Mouse (Mus musculus) intestine, postnatal 0 days (tissue): ENCODE measurements around the gene Uaca. TPM values are rescaled to one million over a fixed set of nuclear protein-coding genes. Genes with fewer than 3 reads are reported as not detected.
"Not testable (repeated sequence)": the region's sequence is repeated elsewhere in the genome, so short reads cannot be mapped to it uniquely, and the experiment has no call there.

ENCODE experiments used
- ATAC-seq: fragments of 200-750 bp; cut with Nextera tagmentation; 2 replicates; pipeline ENCODE4 v1.8.0; 2017; ENCODE audit warnings: mild to moderate bottlenecking, moderate TSS enrichment, moderate library complexity
- H3K27ac ChIP-seq: fragments of 300-500 bp; sonication (generic); 2 replicates; pipeline ENCODE4 v1.5.1; 2014; ENCODE audit warnings: mild to moderate bottlenecking, low read depth, low read length, moderate library complexity
- H3K27me3 ChIP-seq: fragments of 300-500 bp; sonication (generic); replicated peaks from 2 replicates; pipeline ENCODE4 v1.6.1; 2014; ENCODE audit warnings: low read length, mixed read lengths; ENCODE audit not compliant: control insufficient read depth, insufficient read depth
- H3K36me3 ChIP-seq: fragments of 300-500 bp; sonication (generic); 2 replicates; pipeline ENCODE4 v1.6.1; 2014; ENCODE audit warnings: mild to moderate bottlenecking, moderate library complexity; ENCODE audit not compliant: control insufficient read depth, insufficient read depth
- H3K4me1 ChIP-seq: fragments of 300-500 bp; sonication (generic); replicated peaks from 2 replicates; pipeline ENCODE4 v1.6.1; 2014; ENCODE audit warnings: antibody characterized with exemption, low read length, mixed read lengths; ENCODE audit not compliant: control insufficient read depth, insufficient read depth
- H3K4me2 ChIP-seq: fragments of 300-500 bp; sonication (generic); replicated peaks from 2 replicates; pipeline ENCODE4 v1.6.1; 2014; ENCODE audit warnings: low read depth, mild to moderate bottlenecking, moderate library complexity
- H3K4me3 ChIP-seq: fragments of 300-500 bp; sonication (generic); 2 replicates; pipeline ENCODE4 v1.5.1; 2014; ENCODE audit warnings: low read depth, low read length
- H3K9ac ChIP-seq: fragments of 300-500 bp; sonication (generic); 2 replicates; pipeline ENCODE4 v1.6.1; 2014; ENCODE audit warnings: mild to moderate bottlenecking, low read depth, low read length
- H3K9me3 ChIP-seq: fragments of 300-500 bp; sonication (generic); 2 replicates; pipeline ENCODE4 v1.6.1; 2016; ENCODE audit warnings: mixed run types; ENCODE audit not compliant: control insufficient read depth
- CTCF ChIP-seq: sonication (generic); IDR thresholded peaks from 2 replicates; pipeline ENCODE4 v1.5.1; 2016; ENCODE audit warnings: low read depth, mild to moderate bottlenecking, control low read depth, antibody characterized with exemption, moderate library complexity
- WGBS: fragments of 180-500 bp; shearing (Covaris S2); extraction: QIAGEN DNeasy Blood & Tissue Kit; methylation state at CpG from one replicate; pipeline ENCODE4 v1.1.7; 2014; 5-methylcytosine and 5-hydroxymethylcytosine counted together
- polyA plus RNA-seq: library from polyadenylated mRNA; unstranded; fragments of >200 nt; fragmentation: Nextera tagmentation; extraction: Ambion mirVana; gene quantifications from 2 replicates; pipeline ENCODE4 v1.2.1, GENCODE M21; 2015

Uaca gene
- polyA plus RNA-seq, 1 experiment from 2014 or later = 34.6 TPM

DNA sequence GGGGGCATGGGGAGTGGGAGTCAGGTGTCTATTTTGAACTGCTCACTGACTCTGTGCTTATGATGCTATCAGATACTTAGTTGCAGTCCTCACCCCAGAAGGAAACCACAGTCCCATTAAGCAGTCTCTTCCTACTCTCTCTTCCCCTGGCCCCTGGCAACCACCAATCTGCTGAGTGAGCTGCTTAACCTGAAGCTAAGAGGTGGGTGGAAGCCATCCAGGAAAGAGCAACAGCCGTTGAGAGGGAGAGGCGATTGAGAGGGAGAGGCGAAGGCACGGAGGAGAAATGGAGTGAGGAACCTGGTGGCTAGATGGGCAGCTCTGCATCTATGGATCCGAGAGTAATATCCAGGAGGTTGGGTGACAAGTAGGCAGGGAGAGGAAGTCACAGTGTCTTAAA is 13.7 kb downstream of the Uaca start:
- H3K4me1 ChIP-seq = 0 out of 2 replicates have a peak, but pooled peaks cover 14% of the 10 kb centered on the region
- H3K9me3 ChIP-seq = no peaks in the 10 kb centered on the region
- 67% methylated on average over 5 of the region's 5 CpGs for WGBS
- H3K27ac ChIP-seq = no peak overlapping the region
- H3K4me3 ChIP-seq = no peak overlapping the region
- no peak overlapping the region for H3K4me2 ChIP-seq
- no peak overlapping the region for H3K9ac ChIP-seq
- no peak for ATAC-seq
- no peak for TF ChIP-seq CTCF
- H3K27me3 ChIP-seq = no peaks in the 10 kb centered on the region
- peaks cover 5% of the 10 kb centered on the region for H3K36me3 ChIP-seq

DNA sequence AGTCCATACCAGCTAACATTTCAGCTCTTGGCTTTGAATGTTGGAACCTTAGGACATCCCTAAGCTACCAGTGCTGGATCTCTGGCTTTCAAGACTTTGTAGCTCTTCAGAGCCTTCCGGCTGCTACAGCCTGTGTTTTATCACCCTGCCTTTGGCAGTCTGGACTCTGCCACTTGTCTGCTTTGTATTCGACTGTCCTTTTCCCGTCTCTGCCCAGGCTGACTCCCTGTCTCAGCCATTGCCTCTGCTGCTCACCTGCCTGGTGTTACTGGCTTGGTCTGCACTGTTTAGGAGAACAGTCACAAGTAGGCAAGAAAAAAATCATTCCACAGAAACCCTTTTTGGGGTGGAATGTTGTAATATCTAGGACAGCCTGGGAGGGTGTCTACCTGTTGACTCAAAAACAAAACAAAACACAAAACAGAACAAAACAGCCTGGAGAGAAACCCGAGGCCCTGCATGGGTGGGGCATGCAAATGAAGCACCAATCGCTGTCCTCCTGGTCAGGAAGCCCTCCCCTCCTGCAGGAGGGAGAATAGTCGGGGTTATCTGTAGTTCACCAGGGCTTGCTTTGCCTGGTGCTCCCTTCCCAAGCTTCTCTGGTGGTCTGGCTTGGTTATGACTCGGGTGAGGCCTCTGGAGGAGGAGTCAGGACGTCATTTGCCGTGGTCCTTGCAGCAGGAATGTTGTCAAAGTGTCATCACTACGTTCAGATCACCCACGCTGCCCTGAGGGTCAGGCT is 19.0 kb downstream of the Uaca start:
- no peak; the same call in 1 of the 2 replicates for TF ChIP-seq CTCF
- peak; percentile 61 for ATAC-seq
- 2% methylated on average over 11 of the region's 11 CpGs for WGBS
- Histone ChIP-seq H3K4me1 (peaks cover 15% of the 10 kb centered on the region; the same call in 1 of the 2 replicates), H3K36me3 (no peaks in the 10 kb centered on the region; the same call in 1 of the 2 replicates), H3K9ac (no peak overlapping the region), H3K4me3 (peak overlapping the region; percentile 31), H3K27ac (peak overlapping the region; percentile 90), H3K27me3 (no peaks in the 10 kb centered on the region), H3K9me3 (no peaks in the 10 kb centered on the region), H3K4me2 (peak overlapping the region; percentile 70)

DNA sequence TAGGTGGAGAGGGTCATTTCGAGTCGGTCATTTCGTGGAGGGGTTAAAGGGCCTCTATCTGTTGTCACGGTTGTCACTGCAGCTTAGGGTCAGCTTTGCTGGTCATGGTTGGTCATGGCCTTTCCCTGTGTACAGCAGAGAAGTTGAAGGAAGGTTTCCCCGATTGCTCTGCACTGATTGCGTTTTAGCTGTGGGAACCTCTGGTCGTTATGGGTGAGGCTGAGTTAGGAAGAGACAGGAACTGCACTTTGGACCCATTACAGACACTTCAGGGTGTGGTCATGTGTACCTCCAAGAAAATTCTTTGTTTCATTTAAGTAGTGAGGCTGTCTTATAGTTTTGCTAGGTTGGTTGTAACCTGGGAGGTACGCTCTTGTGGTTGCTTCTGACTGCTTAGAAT is 21.2 kb downstream of the Uaca start:
- peak; percentile 68 for ATAC-seq
- TF ChIP-seq CTCF = no peak
- peak overlapping the region; percentile 70 for H3K4me2 ChIP-seq
- H3K27ac ChIP-seq = peak overlapping the region; percentile 60
- peak overlapping the region; percentile 31; the same call in 1 of the 2 replicates for H3K9ac ChIP-seq
- no peaks in the 10 kb centered on the region for H3K36me3 ChIP-seq
- no peaks in the 10 kb centered on the region for H3K9me3 ChIP-seq
- no peaks in the 10 kb centered on the region for H3K27me3 ChIP-seq
- peak overlapping the region; percentile 20; the same call in 1 of the 2 replicates for H3K4me3 ChIP-seq
- peaks cover 11% of the 10 kb centered on the region; the same call in 1 of the 2 replicates for H3K4me1 ChIP-seq
- WGBS = 43% methylated on average over 8 of the region's 8 CpGs

DNA sequence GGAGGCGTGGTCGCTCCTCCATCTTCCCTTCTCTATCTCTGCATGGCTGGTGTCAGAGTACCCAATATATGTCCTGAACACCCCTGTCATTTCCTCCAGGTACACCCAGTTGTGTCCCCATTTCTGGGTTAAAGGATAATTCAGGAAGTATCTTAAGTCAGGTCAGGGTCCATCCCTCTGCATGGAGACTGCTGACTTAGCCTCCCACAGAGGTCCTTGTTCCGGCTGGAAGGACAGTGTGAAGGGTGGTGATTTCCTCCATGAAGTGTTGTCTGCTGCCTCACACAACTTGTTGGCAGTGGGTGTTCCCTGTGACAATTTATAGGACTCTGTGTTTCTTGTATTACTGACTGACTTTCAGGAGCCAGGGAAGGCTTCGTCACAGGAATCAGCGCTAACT is 23.2 kb downstream of the Uaca start:
- peaks cover 9% of the 10 kb centered on the region; the same call in 1 of the 2 replicates for H3K36me3 ChIP-seq
- H3K4me3 ChIP-seq = no peak overlapping the region
- peak overlapping the region; percentile 63 for H3K27ac ChIP-seq
- H3K9me3 ChIP-seq = no peaks in the 10 kb centered on the region
- WGBS = 36% methylated on average over 5 of the region's 5 CpGs
- H3K9ac ChIP-seq = no peak overlapping the region
- peaks cover 5% of the 10 kb centered on the region; the same call in 1 of the 2 replicates for H3K4me1 ChIP-seq
- peak; percentile 64 for ATAC-seq
- no peaks in the 10 kb centered on the region for H3K27me3 ChIP-seq
- TF ChIP-seq CTCF = no peak
- peak overlapping the region; percentile 47 for H3K4me2 ChIP-seq

DNA sequence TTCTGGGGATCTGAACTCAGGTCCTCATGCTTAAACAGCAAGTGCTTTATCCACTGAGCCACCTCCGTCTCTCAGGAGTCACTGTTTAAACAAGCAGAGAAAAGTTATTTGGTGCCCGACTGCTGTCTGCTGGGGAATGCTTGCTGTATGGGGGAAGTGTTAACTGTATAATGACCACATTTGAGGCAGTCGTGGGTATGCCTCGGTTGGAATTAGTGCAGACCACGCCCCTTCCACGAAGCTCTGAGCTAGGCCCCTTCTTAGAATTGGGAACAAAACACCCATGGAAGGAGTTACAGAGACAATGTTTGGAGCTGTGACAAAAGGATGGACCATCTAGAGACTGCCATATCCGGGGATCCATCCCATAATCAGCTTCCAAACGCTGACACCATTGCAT is 24.2 kb downstream of the Uaca start:
- H3K4me3 ChIP-seq, H3K4me1 ChIP-seq, ATAC-seq, H3K36me3 ChIP-seq, H3K9ac ChIP-seq, H3K27me3 ChIP-seq, H3K9me3 ChIP-seq: not testable (repeated sequence)
- Histone ChIP-seq H3K27ac (peak overlapping the region; percentile 63; the same call in 1 of the 2 replicates), H3K4me2 (peak overlapping the region; percentile 47; the same call in 1 of the 2 replicates)
- 24% methylated on average over 6 of the region's 8 CpGs for WGBS

DNA sequence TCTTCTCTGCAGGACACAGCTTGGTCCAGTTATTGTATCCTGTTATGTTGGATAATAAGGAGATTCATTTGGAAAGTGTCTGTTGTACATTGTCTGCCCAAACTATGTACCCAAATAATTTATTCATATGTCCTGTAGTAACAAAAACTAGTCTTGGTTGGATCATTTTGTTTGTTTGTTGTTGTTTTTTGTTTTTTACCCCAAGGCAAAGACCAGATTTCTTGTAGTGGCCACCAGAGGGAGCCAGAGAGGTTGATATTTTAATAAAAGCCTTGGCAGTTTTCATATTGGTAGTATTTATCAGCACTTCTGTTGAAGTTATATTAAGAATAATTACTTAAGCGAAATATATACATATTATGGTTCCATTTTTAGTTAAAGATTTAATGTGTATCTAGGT is 25.0 kb downstream of the Uaca start:
- Histone ChIP-seq H3K4me3 (no peak overlapping the region), H3K4me2 (no peak overlapping the region), H3K36me3 (peaks cover 9% of the 10 kb centered on the region; the same call in 1 of the 2 replicates), H3K27me3 (no peaks in the 10 kb centered on the region), H3K27ac (no peak overlapping the region), H3K9me3 (no peaks in the 10 kb centered on the region), H3K4me1 (no peaks in the 10 kb centered on the region; the same call in 1 of the 2 replicates), H3K9ac (no peak overlapping the region)
- no peak for ATAC-seq
- peak; percentile 73 for TF ChIP-seq CTCF
- 33% methylated on average over 1 of the region's 1 CpGs for WGBS
